Mouse (Mus musculus) stomach, adult 2 months (tissue): ENCODE data around the gene Klra3. TPM values are rescaled to one million over a fixed set of nuclear protein-coding genes. Genes with fewer than 3 reads are reported as not detected.

Experiments used
- polyA plus RNA-seq: library from polyadenylated mRNA; depleted of rRNA; stranded (reverse); fragments of >200 nt; gene quantifications from 2 replicates; pipeline ENCODE4 v1.2.3, GENCODE M21; 2012; rRNA removed

The Klra3 gene
- polyA plus RNA-seq = not detected in 2 replicates

DNA sequence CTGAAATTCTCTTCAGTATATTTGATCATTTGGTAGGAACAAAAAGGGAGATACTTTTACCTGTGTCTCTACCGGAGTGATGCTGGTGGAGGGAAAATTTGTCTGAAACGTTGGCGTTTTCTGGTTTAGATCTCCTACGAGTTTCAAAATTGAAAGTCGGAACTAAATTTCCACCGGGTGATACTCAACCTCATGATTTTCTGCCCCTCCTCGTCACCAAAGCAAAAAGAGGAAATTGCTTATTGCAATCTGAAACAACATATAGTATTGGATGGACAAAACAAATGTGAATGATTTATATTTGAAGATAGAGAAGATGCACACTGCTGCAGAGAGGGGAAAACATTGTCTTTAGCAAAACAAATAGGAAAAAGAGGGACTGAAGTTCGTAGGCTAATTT, at the start of gene Klra3:
TSS of gene Klra3 (minus strand) at position 164 of the 400 bp plus-strand sequence.

DNA sequence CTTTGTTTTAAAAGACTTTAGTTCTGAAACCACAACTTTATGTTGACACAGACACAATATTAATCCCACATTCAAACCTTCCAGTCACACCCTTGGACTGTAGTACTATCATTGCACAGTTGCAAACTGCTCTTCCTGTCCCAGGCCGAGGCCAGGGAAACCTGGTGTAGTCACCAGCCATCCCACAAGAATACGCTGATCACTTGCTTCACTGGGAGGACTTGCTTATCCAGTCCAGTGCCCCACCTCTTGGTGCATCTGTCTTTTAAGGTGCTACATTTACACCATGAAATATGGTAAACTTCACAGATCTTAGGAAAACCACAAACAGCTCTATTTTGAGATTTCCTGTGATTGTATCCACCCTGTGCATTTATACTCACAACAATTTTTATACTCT, 49.4 kb upstream of the Klra3 start, which contains the start of gene Klra1:
TSS of gene Klra1 (minus strand) at position 125 of the 400 bp plus-strand sequence.

DNA sequence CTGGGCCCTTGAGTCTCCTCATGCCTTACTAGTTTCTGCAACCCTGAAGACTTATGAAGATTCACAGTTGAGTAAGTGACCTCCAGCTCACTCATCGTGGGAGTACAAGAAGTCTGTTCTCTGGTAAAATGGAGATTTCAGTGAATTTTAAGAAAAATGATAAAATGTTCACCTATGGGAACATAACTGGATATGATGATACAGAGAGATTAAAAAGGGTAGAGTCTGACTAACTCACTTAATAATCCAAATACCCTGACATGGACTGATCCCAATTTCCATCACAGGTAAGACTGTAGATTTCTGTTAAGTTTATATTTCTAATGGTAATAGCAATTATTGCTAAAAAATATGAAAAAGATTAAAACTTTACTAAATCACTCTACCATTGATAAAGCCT, 55.5 kb downstream of the Klra3 start, which contains the start of gene Klra10:
TSS of gene Klra10 (minus strand) at position 101 of the 400 bp plus-strand sequence.

Other genes with a start within 250 kb of the Klra3 start
- gene Klra8, start 207.7 kb downstream of the Klra3 start, polyA plus RNA-seq = not detected in 2 replicates
- gene Klra9, start 144.5 kb downstream of the Klra3 start, polyA plus RNA-seq = not detected in 2 replicates
- not detected in 2 replicates for gene Klra7, start 104.3 kb downstream of the Klra3 start, polyA plus RNA-seq
- gene Klra10, start 55.6 kb downstream of the Klra3 start, polyA plus RNA-seq = not detected in 2 replicates
- gene Klra1, start 49.3 kb upstream of the Klra3 start, polyA plus RNA-seq = not detected in 2 replicates